Mouse (Mus musculus): ENCODE data around the gene Gm3045.

The Gm3045 gene

DNA sequence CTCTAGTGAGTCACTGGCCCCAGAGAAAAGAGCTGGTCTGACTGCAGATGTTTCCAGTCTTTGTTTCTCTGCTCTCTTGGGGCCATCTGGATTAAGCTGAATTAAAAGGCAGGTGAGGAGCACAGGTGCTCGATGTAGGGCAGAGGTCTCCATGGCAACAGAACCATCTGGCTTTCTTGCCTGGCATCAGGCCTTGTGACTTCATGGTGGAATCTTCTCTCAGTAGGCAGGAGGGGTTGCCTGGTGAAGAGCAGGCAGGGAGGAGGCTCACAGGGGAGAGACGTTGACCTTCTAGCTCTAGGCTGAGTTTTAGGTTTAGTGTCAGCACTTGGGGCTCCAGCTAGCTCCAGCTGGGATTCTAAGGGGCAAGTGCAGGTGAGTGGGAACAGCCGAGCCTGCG, at the start of gene Gm3045:
Gene Gm3045, plus strand, starts transcription at position 230 of the 400 bp plus-strand sequence.
- DNase-seq (ENCODE audit: low read depth): no peak

DNA sequence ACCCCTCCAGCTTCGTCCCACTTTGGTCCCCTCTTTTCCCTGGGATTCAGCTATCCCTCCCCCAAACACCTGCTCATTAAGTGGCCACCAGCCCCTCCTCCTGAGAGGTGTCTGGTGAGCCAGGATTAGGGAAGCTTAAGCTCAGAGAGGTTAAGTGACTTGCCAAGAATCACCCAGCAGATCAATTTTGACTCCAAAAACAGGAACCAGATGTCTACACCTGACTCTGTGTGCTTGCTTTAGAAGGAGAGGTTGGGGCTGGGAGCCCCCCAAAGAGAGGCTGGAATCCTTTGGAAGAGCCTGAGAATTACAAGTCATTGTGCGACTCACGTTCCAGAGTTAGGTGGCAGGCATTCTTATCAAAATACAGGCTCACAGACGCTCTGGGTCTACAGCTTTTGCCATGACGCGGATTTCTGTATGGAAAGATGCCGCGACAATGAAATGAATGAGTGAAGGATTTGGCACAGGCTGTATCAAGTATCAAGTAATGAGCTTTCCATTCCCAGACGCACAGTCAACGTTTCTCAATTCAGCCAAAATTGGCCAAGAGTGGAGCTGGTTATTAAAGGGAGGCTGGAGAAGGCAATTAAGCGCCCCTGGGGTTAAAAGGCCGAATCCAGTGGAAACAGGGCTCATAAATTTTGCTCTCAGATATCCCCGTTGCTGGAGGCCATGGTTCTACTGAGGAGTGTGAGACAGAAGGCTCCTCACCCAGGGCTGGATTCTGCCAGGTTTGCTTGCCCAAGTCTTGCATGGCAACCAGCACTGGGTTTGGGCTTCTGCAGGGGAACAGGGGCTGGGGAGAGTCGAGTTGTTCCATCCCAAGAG, 45.3 kb upstream of the Gm3045 start:
- no peak for DNase-seq (ENCODE audit: low read depth)

DNA sequence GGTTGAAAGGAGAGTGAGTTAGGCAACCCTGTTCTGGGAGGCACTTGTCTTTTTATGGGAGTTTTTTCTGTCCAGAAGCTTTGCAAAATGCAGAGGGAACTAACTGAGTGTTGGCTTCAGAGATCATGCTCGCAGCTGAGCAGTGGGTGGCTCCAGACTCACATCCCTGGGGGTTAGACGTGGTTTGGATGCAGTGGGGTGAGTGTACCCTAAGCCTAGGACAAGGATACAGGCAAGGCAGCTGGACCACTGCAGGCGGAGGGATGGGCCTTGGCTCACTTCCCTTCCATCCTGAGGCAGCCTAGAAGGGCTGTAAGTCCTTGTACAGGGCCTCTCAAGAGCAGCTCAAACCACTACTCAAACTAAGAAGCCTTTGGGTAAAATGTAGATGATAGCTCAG, 43.0 kb upstream of the Gm3045 start:
- no peak for DNase-seq (ENCODE audit: low read depth)

DNA sequence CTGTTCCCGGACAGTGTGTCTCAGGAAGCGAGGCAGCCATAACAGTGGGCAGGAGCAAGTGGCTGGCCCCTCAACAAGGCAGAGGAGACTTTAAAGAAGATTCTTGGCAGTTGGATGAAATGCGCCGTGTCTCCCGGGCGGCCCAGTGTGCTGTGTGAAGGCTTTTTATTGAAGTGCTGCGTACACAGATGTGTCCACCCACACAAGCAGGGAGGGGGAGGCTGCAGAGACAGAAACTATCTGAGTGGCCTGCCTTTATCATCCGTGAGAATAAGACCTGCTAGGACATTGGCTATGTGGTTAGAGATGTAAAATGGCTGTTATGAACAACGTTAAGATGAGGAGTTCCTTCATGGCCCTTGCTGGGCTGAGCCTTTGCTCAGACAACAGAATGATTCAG, 40.0 kb upstream of the Gm3045 start:
- DNase-seq (ENCODE audit: low read depth): no peak

DNA sequence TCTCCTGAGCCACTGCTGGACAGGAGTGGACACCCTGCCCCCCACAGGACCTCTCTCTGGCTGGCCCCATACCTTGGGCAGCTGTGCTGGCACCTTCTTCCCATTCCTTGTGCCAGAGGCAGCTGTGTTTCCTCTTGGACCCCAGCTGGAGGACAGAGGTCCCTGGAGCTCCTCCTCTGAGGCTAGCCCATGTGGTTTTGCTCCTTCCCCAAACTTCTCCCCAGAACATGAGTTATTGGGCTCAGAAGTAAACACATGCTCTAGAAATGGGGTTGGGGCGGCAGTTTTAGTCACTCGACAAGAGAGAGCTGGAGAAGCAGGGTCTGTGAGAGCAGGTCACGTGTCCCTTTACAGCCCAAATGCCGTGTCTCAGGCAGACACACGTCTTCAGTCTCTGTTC, 39.0 kb upstream of the Gm3045 start:
- no peak for DNase-seq (ENCODE audit: low read depth)

DNA sequence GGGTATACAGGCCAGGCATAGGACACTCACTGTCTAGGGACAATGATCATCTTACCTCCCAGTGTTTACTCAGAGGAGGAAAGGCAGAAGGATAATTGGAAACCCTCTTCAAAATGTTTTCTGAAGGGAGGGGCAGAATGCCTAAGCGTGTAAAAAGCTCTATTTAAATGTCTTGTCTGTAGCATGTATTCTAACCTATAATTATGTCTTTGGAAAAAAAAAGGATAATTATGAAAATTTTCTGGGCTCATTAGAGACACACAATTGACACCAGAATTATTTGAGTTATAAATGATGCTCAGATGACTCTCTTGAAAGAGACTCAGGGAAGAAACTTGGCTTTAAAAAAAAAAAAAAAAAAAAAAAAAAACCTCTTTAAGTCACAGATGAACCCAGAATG, 38.4 kb upstream of the Gm3045 start:
- DNase-seq (ENCODE audit: low read depth): no peak

DNA sequence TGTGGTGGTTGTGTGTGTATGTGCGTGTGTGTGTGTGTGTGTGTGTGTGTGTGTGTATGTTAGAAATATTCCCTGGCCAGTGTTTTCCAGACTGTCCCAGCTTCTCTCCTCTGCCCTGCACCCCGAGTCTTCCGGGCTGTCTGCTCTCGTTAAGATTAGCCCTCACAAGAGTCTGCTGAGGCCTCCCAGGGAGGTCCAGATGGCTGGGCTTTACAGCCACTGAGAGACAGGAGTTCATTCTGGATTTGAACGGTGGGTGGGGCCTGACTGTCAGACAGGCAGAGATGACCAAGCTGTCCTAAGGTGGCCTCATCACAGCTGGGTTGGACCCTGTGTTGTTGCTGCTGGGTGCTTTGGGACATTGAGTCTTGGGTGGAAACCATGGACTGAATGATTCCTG, 28.8 kb upstream of the Gm3045 start:
- DNase-seq (ENCODE audit: low read depth): no peak

DNA sequence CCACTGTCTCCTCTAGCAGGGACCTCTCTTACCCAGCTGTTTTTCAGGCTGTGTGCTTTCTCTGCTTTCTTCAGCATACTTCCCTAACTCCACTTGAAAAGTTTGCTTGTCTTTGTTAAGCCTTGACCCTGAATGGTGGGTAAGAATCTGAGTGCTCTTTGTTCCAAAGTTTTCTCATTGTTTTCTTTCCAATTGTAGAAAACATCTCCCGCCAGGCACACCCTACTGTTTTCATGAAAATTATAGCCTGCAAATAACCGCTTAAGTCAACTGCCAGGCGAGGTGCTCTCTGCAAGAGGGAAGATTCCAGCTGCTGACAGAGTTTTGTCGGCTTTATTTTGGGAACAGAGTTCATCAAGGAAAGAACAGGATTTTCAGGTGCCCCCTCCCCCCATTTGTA, 25.2 kb upstream of the Gm3045 start:
- no peak for DNase-seq (ENCODE audit: low read depth)

DNA sequence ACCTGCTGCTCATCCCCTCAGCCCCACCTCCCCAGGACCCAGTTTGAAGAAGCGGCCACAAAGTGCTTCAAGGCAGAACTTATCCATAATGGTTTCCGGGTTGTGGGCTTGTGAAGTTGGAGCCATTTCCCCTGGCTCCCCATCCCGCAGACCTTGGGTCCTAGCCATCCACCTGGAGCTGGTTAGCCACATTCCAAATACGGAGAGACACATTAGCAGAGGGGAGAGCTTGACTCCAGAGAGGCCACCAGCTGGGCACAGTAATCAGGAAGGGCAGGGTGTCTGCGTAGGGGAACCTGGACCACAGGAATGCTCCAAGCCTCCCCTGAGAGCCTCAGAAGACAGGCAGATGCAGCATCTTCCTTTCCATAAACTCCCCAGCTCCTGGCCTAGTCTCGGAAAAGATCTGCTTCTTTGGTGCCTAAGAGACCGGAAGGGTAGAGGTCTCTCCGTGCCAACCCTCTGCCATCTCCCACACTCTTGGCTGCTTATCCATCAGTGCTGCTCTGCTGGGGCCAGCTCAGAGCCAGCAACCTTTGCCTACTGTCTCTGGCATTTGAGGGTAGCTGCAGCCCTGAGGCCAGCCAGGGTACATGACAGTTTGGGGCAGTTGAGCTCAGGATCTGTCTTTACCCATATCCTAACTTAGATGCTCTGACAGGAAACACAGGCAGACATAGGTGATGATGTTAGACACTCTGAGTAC, 22.9 kb upstream of the Gm3045 start:
- DNase-seq (ENCODE audit: low read depth): no peak

DNA sequence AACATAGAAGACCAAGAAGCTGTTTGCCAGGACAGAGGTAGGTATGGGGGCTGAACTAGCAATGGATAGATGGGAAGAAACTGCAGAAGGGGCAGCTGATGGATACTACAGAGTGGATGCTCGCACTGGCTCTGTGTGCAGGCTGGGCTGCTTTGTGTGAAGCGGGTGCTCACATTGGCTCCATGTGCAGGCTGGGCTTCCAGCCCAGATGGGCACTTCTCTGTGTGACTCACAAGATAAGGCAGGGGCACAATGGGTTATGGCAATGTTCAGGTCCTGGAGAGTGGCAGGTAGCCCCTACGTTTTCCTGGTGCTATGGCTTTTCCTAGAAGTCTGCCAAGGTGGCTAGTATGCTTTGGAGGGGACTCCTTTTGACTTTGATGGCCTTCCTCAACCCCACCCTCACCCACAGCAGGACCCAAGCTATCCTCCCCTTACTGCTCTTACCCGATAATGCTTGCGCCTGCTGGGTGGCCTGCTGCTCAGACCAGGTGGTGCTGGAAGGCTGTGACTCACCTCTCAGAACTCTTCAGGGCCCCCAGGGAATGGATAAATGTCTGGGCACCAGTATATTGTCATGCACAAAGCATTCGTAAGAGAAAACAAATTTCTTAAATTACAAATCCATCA, 21.8 kb upstream of the Gm3045 start:
- no peak for DNase-seq (ENCODE audit: low read depth)

DNA sequence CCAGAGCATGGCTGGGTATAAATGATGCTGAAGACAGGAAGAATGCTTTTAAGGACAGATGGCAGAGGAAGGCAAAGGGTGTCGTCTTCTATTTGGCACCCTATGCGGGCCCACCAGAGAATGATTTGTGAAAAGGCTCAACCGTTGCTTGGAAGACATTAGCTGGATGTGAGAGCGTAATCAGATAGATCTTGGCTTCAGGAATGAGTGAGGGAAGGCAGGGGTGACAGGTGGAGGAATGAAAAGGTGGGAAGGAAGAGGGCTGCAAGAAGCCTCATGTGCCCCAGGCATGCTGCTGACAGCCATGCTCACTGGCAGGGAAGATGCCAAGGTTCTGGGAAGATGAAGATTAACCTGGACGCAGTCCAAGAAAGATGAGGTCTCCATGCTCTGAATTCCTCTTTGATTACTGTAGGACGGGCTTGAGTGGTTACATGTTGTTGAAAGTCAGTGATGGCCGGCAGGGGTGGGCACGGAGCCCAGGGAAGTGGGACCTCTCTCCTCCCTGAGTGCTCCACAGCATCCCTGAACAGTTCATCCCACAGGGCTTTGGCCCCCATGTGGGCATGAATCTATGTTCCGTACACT, 14.0 kb upstream of the Gm3045 start:
- DNase-seq (ENCODE audit: low read depth): no peak

DNA sequence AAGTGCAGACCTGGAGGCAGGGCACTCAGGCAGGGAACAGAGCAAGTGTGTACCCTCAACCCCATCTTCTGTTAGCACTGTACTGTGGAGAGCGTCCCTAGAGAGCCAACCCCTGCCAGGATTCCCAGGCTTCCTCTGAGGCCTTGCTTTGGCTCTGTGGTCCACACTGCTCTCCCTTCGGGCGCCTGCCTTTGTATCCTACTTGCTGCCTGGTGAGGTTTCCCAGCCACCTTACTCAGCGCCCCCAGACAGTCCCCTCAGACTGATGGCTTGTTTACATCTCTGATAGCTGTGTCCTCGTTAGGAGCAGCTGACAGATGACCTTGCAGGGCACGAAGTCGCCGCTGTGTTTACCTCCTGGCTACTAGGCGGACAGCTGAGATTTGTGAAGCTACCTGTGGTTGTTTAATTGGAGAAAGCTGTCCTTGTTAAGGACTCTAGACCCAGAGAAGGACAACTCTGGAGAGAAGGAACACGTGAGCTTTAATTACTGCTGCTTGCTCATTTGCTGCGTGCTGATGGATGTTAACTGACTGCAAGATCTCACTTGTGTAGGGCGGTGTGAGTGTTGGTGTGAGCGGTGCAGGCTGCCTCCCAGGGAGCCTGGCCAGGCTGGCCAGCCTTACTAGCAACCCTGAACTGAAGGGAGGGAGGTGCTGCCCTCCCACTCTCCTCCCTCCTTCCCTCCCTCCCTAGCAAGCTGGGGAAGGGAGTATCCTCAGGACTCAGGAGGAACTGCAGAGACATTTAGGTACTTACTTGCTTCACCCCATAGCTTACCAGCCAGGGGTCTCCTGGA, 7.5 kb upstream of the Gm3045 start:
- no peak for DNase-seq (ENCODE audit: low read depth)

DNA sequence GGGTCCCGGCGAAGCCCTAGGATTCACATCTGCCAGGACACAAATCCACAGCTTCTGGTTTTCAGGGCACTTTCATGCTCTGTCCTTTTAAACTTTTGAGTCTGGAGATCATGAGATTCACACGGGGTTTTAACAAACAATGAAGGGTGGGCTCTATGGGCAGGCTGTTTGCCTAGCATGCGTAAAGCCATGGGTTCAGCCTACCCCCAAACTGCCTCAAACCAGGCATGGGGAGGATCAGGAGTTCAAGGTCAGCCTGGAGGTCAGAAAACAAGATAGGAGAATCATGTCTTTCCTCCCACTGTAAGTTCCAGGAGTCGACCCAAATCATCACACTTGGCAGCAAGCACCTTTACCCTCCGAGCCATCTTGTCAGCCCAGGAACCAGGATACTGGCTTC, 6.9 kb upstream of the Gm3045 start:
- no peak for DNase-seq (ENCODE audit: low read depth)

DNA sequence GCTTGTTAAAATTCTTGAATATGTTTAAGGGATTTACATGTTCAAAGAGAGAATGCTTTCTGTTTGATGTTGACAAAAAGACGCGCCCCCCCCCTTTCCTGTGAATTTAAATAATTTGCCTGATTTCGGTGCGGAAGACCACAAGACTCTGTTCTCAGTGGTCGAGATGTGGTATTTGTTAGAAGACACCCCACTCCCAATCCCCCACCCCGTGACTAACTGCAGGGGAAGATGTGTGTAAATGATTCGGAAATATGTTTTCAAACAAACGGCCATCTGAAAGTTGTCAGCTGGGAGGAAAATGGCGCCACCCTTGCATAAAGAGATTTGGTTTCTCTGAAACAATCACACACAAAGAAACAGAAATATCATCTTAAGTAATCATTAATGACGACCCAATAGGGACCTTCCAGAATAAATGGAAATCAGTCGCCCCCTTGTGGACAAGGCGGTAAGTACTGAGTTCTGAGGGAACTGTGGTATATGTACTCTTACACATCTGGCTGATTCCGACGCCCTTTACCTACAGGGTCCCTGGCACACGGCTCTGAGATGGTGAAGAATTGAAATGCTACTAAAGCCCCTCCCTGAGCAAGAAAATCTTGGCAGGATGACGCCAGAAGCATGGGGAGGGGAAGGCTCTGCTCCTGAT, 4.2 kb upstream of the Gm3045 start:
- peak; percentile 77 for DNase-seq (ENCODE audit: low read depth)

DNA sequence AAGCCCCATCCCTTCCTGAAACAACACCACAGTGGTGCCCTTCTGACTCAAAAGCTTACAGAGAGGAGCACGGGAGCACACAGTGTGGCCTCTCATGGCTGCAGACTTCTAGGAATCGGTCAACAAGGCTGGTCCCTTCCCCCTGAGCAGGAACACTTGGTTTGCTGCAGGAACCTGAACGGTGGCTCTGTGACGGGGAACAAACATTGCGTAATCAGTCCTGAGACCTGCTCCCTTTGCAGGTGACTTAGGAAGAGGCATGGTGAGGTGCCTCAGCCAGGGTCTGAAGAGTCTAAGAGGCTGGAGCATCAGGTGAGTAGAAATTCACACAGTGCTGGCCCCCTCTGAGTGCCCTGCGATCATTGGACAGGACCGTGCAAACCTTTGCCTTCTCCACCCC, 463 bp upstream of the Gm3045 start:
- DNase-seq (ENCODE audit: low read depth): no peak

DNA sequence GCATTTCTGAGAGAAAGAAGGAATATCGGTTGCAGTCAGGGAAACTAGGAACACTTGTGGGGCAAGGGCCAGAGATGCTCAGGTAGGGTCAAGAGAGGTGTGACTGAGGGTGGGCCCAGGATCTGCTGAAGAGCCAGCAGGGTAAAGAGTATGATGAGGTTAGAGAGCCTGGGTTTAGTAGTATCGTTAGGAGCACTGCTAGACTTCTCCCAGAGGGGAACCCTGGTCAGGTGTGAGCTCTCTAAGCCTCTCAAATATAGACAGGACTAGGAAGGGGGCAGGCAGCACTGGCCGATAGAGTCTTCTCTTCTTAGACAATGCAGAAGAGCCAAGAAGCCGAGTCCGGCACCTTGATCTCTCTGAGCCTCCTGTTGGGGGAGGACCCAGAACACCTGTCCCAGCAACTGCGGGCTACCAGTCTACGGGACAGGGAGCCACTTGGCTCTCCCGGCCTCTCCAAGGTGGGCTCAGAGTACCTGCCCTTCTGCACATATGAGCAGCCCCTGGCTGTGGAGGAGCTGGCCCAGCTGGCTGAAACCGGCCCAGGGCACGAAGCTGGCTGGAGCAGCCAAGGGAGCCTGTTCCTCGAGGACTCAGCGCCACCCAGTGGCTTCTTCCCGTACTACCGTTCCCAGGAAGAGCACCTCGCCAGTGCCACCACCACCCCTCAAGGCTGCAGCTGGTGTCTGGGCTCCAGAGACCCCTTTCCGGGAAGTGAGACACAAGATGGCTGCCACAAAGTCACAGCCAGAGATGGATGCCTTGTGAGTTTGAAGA, 2.5 kb downstream of the Gm3045 start:
- DNase-seq (ENCODE audit: low read depth): peak; percentile 59

DNA sequence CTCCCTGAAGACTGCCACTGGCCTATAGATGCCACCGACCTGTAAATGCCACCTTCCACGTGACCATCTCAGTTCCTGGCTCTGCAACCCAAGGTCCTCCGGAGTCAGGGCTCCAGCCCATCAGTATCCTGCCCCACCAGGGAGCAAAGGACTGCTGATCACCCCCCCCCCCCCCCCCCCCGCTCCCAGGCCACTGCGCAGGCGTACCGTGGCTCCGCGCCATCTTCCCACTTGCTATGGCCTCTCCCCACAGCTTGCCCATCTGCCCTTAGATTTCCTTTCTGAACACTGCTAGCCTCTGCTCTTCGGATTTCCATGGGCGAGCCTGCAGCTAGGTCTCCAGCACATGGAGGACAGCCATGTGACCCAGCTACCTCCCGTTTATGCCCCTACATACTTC, 6.1 kb downstream of the Gm3045 start:
- no peak for DNase-seq (ENCODE audit: low read depth)

DNA sequence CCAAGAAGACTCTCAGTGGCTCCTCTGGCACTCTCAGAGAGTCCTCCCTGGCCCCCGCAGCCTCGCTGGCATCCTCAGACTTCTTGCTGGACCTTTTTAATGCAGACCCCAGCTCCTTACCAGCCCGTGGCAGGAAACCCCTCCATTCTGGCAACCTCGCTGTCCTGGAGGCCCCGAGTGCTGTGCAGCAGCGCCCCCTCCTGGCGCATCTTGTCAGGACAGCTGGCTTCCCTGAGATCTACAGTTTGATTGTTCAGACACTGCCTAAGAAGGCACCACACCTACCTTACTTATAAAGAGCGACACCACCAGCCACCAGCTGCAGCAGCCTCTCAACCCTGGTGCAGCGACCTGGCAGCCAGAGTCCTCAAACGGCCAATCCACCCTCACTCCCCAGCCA, 7.1 kb downstream of the Gm3045 start:
- DNase-seq (ENCODE audit: low read depth): peak; percentile 42

DNA sequence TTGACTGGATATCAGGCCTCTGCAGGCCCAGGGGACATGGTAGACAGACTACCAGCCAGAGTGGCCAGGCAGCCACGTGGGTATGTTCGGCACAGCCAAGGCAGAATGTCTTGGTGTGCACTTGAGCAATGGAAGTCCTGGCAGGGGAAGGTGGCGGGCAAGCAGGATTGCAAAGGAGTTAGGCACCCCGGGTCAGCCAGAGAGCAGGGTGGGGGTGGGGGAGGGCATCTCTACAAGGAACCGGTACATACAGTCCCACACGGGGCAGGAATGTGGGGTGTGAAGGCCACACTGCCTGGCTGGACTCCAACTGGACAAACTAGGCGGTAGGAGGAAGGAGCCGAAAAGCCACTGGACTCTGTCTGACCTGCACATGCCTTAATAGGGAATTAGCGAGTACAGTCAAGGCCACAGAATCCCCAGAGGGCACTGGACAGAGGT, 7.9 kb downstream of the Gm3045 start:
- DNase-seq (ENCODE audit: low read depth): no peak

DNA sequence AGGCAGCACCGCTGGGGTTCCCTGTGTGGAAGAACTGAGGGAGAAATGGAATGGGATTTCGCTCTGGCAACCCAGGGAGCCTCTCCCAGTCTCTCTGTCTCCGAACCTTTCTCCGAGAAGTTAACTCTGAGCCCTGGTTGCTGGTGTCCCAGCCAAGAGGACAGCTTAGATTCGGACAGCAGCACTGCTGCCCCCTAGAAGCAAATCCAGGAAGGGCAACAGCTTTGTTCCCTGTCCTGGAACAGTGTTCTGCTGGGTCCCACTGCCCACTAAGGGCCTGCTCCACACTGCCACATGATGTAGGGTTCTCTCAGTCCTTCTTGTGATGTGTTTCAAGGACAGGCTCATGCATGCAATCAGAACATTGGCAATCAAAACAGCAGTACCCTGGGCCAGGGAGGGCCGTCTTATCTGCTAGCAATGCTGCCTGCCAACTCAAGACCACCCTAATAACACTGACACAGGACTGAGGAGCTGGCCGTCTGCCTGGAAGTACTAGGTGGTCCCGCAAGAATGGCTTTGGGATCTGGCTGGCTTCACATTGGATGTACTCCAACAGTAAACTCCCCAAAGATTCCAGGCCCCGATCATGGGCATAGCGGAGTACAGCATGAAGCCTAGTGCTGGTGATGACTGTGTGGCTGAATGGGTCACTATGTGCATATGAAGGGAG, 9.4 kb downstream of the Gm3045 start:
- no peak for DNase-seq (ENCODE audit: low read depth)
